Mouse (Mus musculus) embryonic facial prominence, embryonic 10.5 days (tissue): ENCODE results near the gene Lce3c. TPM values are rescaled to one million over a fixed set of nuclear protein-coding genes. Genes with fewer than 3 reads are reported as not detected.

Source experiments
- DNase-seq: peaks from one replicate; pipeline ENCODE4 v3.0.0-alpha.2; 2017; ENCODE audit warnings: low spot score
- H3K27ac ChIP-seq: fragments of 300-500 bp; sonication (generic); replicated peaks from 2 replicates; pipeline ENCODE4 v1.5.1; 2016; ENCODE audit warnings: mild to moderate bottlenecking
- H3K27me3 ChIP-seq: fragments of 300-500 bp; sonication (generic); replicated peaks from 2 replicates; pipeline ENCODE4 v1.6.1; 2016; ENCODE audit warnings: low read depth, mild to moderate bottlenecking; ENCODE audit not compliant: poor library complexity, severe bottlenecking
- H3K36me3 ChIP-seq: fragments of 300-500 bp; sonication (generic); replicated peaks from 2 replicates; pipeline ENCODE4 v1.6.1; 2016; ENCODE audit warnings: mild to moderate bottlenecking, moderate library complexity
- H3K4me1 ChIP-seq: fragments of 300-500 bp; sonication (generic); 2 replicates; pipeline ENCODE4 v1.6.1; 2016
- H3K4me3 ChIP-seq: fragments of 300-500 bp; sonication (generic); 2 replicates; pipeline ENCODE4 v1.5.1; 2016; ENCODE audit warnings: mild to moderate bottlenecking, moderate library complexity
- H3K9me3 ChIP-seq: fragments of 300-500 bp; sonication (generic); 2 replicates; pipeline ENCODE4 v1.6.1; 2016; ENCODE audit warnings: mild to moderate bottlenecking
- WGBS: fragments of 180-500 bp; shearing (Covaris S2); methylation state at CpG from one replicate; pipeline ENCODE4 v1.1.7; 2016; 5-methylcytosine and 5-hydroxymethylcytosine counted together
- polyA plus RNA-seq: library from polyadenylated mRNA; unstranded; fragments of >200 nt; fragmentation: Nextera tagmentation; extraction: Ambion mirVana; gene quantifications from 2 replicates; pipeline ENCODE4 v1.2.1, GENCODE M21; 2016

The Lce3c gene
- not detected in 2 replicates for polyA plus RNA-seq

DNA sequence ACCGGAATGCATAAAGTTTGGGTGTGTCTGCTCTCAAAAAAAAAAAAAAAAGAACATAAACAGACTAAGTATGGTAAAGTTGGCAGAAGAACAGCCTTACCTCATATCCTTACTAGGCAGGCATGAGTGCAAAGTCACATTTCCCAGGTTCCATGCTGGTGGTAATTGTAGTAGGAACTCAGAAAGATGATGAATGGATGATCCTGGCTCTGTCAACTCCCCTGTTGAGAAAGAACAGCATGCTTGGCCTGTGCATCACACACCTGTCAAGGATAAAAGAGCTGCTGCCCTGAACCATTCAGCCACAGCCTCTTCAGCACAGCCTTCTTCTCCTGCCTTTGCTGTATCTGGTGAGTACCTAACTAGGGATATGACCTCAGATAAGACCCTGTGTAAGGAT lies at the start of gene Lce3c:
Gene Lce3c, plus strand, starts transcription at position 301 of the 400 bp plus-strand sequence.
- DNase-seq, result no peak
- H3K4me1 ChIP-seq, result no peaks in the 10 kb centered on the region
- no peaks in the 10 kb centered on the region for H3K27me3 ChIP-seq
- H3K36me3 ChIP-seq, result no peaks in the 10 kb centered on the region
- no peaks in the 10 kb centered on the region for H3K9me3 ChIP-seq
- H3K4me3 ChIP-seq, result no peak within 1 kb of the TSS
- no peak within 1 kb of the TSS for H3K27ac ChIP-seq
- 83% methylated on average over 1 of the region's 1 CpGs for WGBS

DNA sequence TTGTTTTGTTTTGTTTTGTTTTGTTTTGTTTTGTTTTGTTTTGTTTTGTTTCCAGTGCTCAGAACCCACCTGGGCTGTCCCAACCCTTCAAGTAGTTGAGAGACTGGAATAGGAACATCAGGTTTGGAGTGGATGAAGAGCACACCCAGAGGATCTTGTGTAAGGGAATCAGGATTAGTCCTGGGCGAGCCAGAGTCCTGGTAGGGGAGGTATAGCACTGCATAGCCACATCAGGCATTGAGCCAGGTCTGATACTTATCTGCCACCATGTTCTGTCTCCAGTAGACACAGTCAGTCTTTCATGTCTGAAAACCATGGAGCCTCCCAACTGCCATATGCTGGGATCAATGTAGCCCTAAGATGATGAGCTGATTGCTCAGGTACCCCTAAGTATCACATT lies 49.8 kb upstream of the Lce3c start:
- WGBS, result 71% methylated on average over 1 of the region's 1 CpGs

DNA sequence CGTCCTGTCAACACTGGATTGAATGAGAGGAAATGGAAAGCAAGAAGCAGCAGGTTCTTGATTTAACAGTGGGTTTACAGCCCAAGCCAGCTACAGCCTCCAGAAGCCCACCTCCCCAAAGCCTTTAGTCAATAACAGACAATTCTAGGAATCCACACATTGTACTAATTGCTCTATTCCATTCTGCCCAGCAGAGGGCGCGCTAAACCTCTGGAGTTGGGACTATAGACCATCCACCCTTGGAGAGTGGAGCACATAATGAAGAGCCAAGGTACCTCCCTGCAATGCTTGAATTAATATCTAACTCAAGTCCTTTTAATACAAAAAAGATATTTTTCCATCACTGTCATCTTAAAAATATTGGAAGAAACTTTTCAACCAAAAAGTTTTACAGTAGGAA lies 41.3 kb upstream of the Lce3c start:
- WGBS, result 27% methylated on average over 3 of the region's 3 CpGs
- H3K27me3 ChIP-seq, result no peaks in the 10 kb centered on the region
- no peaks in the 10 kb centered on the region for H3K4me1 ChIP-seq
- H3K4me3 ChIP-seq, result no peak overlapping the region
- no peaks in the 10 kb centered on the region for H3K9me3 ChIP-seq
- H3K36me3 ChIP-seq, result no peaks in the 10 kb centered on the region
- DNase-seq, result peak; percentile 42
- no peak overlapping the region for H3K27ac ChIP-seq

More for the DNA sequence above, 49.8 kb upstream of the Lce3c start:
- Histone ChIP-seq H3K27me3 (no peaks in the 10 kb centered on the region), H3K4me3 (no peak overlapping the region), H3K4me1 (no peaks in the 10 kb centered on the region), H3K27ac (no peak overlapping the region), H3K9me3 (no peaks in the 10 kb centered on the region), H3K36me3 (no peaks in the 10 kb centered on the region)
- DNase-seq, result no peak

DNA sequence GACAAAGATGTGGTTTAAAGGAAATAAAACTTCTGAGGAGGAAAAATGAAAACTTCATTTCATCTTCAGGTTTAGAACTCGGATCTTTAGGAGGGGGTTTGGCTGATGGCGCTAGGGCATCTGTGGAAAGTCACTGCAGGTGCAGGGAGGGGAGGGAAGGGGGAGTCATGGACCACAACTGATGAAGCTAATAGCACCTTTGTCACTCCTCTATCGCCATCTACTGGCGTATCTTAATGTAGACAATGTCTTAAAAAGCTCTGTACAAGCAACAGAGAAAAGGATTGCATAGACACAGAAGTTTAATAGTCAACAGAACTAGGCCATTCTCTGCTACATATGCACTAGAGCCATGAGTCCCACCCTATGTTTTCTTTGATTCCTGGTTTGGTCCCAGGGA lies 40.6 kb upstream of the Lce3c start:
- Histone ChIP-seq H3K27me3 (no peaks in the 10 kb centered on the region), H3K4me3 (no peak overlapping the region), H3K27ac (no peak overlapping the region), H3K4me1 (no peaks in the 10 kb centered on the region), H3K36me3 (no peaks in the 10 kb centered on the region), H3K9me3 (no peaks in the 10 kb centered on the region)
- 32% methylated on average over 4 of the region's 4 CpGs for whole genome bisulfite sequencing
- DNase-seq, result no peak

DNA sequence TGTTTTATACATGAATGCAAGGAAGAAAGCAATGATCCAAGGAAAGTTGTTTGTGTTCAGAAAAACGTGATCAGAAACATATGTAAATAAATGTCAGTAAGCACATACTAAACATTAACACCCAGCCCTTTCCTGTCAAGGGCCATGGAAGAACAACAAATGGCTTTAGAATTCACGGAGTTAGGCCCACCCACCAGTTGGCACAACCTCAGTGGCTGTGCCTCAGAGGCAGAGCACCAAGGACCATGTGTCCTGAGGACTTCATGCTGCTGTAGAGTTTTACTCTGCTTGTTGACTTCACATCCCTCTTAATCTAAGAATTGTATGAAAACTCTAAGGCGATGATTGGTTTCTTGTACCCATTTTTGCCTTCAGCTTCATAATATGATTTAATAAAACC lies 39.1 kb upstream of the Lce3c start:
- DNase-seq, result no peak
- Histone ChIP-seq H3K9me3 (no peaks in the 10 kb centered on the region), H3K4me3 (no peak overlapping the region), H3K27me3 (no peaks in the 10 kb centered on the region), H3K27ac (no peak overlapping the region), H3K4me1 (no peaks in the 10 kb centered on the region), H3K36me3 (no peaks in the 10 kb centered on the region)
- 62% methylated on average over 3 of the region's 3 CpGs for WGBS

DNA sequence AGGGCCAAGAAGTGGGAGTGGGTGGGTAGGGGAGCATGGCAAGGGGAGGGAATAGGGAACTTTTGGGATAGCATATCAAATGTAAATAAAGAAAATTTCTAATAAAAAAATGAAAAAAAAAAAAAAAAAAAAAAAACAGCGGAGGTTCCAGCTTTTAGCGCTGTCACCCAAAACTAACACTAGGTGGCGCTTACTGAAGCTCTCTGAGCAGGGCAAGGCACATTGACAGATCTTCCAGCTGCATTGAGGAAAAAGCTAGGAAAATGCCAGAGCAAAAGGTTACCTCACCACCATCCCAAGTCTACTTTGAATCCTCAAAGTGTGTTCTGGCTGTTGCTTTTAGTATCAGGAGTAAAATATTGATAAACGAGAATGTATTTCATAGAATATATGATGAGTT lies 36.7 kb upstream of the Lce3c start:
- H3K36me3 ChIP-seq, result no peaks in the 10 kb centered on the region
- 33% methylated on average over 4 of the region's 4 CpGs for WGBS

DNA sequence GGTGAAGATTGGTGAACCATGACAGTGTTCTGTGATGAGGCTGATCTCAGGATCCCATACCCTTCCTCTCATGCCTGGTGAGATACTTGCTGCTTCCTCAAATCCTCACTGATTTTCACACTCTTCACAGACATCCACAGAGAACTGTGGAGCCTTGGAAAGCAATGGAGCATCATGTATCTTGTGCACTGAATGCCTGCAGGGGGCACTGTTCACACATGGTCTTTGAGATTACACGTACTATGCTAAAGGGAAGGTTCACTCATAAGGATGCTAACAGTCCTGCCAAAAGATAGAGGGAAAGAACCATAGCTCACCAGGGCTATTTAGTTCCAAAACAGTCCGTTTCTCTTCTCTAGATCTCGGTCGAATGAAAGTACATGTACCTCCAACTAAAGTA lies 23.9 kb upstream of the Lce3c start:
- Histone ChIP-seq H3K4me1 (no peaks in the 10 kb centered on the region), H3K4me3 (no peak overlapping the region), H3K27me3 (no peaks in the 10 kb centered on the region), H3K27ac (no peak overlapping the region), H3K36me3 (no peaks in the 10 kb centered on the region), H3K9me3 (no peaks in the 10 kb centered on the region)
- peak; percentile 34 for DNase-seq
- WGBS, result 65% methylated on average over 4 of the region's 4 CpGs

More for the DNA sequence above, 36.7 kb upstream of the Lce3c start:
- no peak overlapping the region for H3K27ac ChIP-seq
- H3K4me3 ChIP-seq, result no peak overlapping the region
- H3K9me3 ChIP-seq, result no peaks in the 10 kb centered on the region
- no peaks in the 10 kb centered on the region for H3K27me3 ChIP-seq
- DNase-seq, result peak; percentile 26
- H3K4me1 ChIP-seq, result no peaks in the 10 kb centered on the region

DNA sequence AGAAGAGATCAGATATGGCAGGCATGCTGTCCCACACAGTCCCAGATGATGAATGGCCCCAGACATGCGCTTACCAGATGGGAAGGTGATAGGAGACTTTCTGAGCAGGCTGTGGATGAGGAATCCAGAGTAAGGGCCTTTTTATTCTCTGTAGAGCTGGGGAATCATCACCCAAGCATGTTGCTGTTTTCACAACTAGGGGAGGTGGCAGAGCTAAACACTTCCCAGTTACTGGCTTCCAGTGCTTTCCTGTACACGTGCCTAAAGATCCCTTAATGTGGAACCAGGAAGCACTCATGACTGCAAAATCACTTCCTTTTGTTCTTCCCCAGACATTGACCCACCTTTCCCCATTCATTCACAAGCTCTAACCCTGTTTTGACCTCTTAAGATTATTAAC lies 18.2 kb upstream of the Lce3c start, which contains the start of gene Lce3a:
Gene Lce3a, minus strand, starts transcription at position 101 of the 400 bp plus-strand sequence.
- Histone ChIP-seq H3K36me3 (no peaks in the 10 kb centered on the region), H3K4me1 (no peaks in the 10 kb centered on the region), H3K4me3 (no peak within 1 kb of the TSS), H3K9me3 (no peaks in the 10 kb centered on the region), H3K27ac (no peak within 1 kb of the TSS), H3K27me3 (no peaks in the 10 kb centered on the region)
- DNase-seq, result no peak
- WGBS, result 73% methylated on average over 2 of the region's 2 CpGs

DNA sequence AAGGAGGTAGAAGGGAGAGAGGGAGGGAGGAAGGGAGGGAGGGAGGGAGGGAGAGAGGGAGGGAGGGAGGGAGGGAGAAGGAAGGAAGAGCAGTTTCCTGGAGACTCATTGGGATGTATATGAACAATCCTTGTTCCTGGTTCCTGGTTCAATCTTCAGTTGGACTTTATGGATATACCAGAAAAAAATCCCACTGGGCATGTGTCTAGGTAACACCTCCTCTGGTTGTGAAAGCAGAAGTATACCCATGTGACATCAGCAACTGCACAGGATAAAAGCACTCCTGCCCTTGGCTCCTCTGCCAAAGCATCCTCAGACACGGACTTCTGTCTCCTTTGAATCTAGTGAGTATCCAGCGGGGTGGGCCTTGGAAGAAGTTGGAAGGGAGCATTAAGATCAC lies 11.6 kb upstream of the Lce3c start, which contains the start of gene Lce3b:
Gene Lce3b, plus strand, starts transcription at position 301 of the 400 bp plus-strand sequence.
- no peaks in the 10 kb centered on the region for H3K9me3 ChIP-seq
- H3K27me3 ChIP-seq, result no peaks in the 10 kb centered on the region
- 51% methylated on average over 2 of the region's 2 CpGs for WGBS
- H3K27ac ChIP-seq, result no peak within 1 kb of the TSS
- H3K4me3 ChIP-seq, result no peak within 1 kb of the TSS
- no peaks in the 10 kb centered on the region for H3K4me1 ChIP-seq
- no peaks in the 10 kb centered on the region for H3K36me3 ChIP-seq
- no peak for DNase-seq

DNA sequence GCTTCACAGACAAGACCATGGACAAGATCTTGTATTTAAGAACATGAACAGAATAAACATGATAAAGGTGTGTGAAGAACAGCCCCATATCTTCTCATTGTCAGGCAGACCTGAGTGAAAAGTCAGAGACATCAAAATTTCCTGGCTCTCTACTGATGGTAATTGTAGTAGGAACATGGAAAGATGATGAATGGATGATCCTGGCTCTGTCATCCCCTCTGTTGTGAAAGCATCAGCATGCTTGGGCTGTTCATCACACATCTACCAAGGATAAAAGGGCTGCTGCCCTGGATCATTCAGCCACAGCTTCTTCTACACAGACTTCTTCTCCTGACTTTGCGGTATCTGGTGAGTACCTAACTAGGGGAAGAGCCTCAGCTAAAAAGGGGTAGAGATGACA lies 12.8 kb downstream of the Lce3c start, which contains the start of gene Lce3d:
Gene Lce3d, plus strand, starts transcription at position 301 of the 400 bp plus-strand sequence.
- no peaks in the 10 kb centered on the region for H3K4me1 ChIP-seq
- no peaks in the 10 kb centered on the region for H3K27me3 ChIP-seq
- 95% methylated on average over 1 of the region's 1 CpGs for WGBS
- no peak within 1 kb of the TSS for H3K4me3 ChIP-seq
- no peak for DNase-seq
- H3K9me3 ChIP-seq, result no peaks in the 10 kb centered on the region
- no peak within 1 kb of the TSS for H3K27ac ChIP-seq
- H3K36me3 ChIP-seq, result no peaks in the 10 kb centered on the region

DNA sequence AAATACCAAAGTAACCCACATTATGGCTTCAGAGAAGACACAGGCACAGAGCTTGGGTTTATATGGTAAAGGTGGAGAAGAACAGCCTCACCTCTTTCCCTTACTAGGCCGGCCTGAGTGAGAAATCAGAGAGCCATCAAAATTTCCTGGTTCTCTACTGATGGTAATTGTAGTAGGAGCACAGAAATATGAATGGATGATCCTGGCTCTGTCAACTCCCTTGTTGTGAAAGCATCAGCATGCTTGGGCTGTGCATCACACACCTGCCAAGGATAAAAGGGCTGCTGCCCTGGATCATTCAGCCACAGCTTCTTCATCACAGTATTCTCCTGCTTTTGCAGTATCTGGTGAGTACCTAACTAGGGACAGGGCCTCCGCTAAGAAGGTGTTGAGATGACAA lies 22.5 kb downstream of the Lce3c start, which contains the start of gene Lce3e:
Gene Lce3e, plus strand, starts transcription at position 301 of the 400 bp plus-strand sequence.
- H3K4me1 ChIP-seq, result no peaks in the 10 kb centered on the region
- H3K27me3 ChIP-seq, result no peaks in the 10 kb centered on the region
- H3K36me3 ChIP-seq, result no peaks in the 10 kb centered on the region
- 93% methylated on average over 2 of the region's 2 CpGs for WGBS
- DNase-seq, result no peak
- no peak within 1 kb of the TSS for H3K4me3 ChIP-seq
- no peak within 1 kb of the TSS for H3K27ac ChIP-seq
- H3K9me3 ChIP-seq, result no peaks in the 10 kb centered on the region

DNA sequence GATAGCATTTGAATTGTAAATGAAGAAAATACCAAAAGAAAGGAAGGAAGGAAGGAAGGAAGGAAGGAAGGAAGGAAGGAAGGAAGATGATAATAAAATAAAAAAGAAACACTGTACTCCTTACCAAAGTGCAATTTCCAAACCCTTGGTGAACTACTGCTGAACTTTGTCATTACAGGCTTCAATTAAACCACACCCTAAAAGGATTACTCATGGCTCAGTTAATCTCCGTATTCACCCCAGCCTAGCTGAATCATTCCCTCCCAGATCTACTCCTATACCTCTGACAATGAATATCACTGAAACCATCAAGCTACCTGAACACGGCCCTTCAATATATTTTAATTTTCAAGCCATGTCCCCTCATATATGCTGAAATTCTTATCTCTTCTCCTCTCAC lies 34.2 kb downstream of the Lce3c start:
- DNase-seq, result no peak
- no peaks in the 10 kb centered on the region for H3K9me3 ChIP-seq
- WGBS, result 84% methylated on average over 2 of the region's 2 CpGs
- H3K27ac ChIP-seq, result no peak overlapping the region
- H3K4me1 ChIP-seq, result no peaks in the 10 kb centered on the region
- H3K27me3 ChIP-seq, result no peaks in the 10 kb centered on the region
- no peaks in the 10 kb centered on the region for H3K36me3 ChIP-seq
- no peak overlapping the region for H3K4me3 ChIP-seq

DNA sequence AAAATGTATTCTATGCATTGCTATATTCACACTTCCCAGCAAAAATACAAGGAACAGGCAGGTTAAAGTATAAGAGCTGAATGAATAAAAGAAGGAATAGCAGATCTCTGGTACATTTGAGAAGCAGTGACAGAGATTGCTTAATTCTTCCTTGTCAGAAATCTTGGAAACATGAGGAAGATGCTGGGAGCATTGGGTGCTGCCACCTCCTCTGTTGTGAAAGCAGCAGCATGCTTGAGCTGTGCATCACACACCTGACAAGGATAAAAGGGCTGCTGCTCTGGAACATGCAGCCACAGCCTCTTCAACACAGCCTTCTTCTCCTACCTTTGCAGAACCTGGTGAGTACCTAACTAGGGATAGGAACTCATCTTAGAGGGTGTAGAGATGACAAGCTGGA lies 47.6 kb downstream of the Lce3c start, which contains the start of gene Lce3f:
Gene Lce3f, plus strand, starts transcription at position 301 of the 400 bp plus-strand sequence.
- no peaks in the 10 kb centered on the region for H3K4me1 ChIP-seq
- no peaks in the 10 kb centered on the region for H3K36me3 ChIP-seq
- no peak within 1 kb of the TSS for H3K27ac ChIP-seq
- H3K27me3 ChIP-seq, result no peaks in the 10 kb centered on the region
- no peak for DNase-seq
- H3K4me3 ChIP-seq, result no peak within 1 kb of the TSS
- no peaks in the 10 kb centered on the region for H3K9me3 ChIP-seq
